Mouse (Mus musculus) lung, embryonic 16.5 days (tissue): ENCODE data around the gene Wdr26. TPM values are rescaled to one million over a fixed set of nuclear protein-coding genes. Genes with fewer than 3 reads are reported as not detected.

Source experiments
- ATAC-seq: fragments of 200-750 bp; cut with Nextera tagmentation; 2 replicates; pipeline ENCODE4 v1.8.0; 2017; ENCODE audit warnings: low read depth, mild to moderate bottlenecking, moderate library complexity
- H3K27ac ChIP-seq: fragments of 300-500 bp; sonication (generic); 2 replicates; pipeline ENCODE4 v1.5.1; 2014; ENCODE audit warnings: mild to moderate bottlenecking, control low read depth, low read length
- H3K27me3 ChIP-seq: fragments of 300-500 bp; sonication (generic); 2 replicates; pipeline ENCODE4 v1.6.1; 2014; ENCODE audit warnings: low read depth, low read length, mixed read lengths; ENCODE audit not compliant: control insufficient read depth, insufficient read depth
- H3K36me3 ChIP-seq: fragments of 300-500 bp; sonication (generic); 2 replicates; pipeline ENCODE4 v1.6.1; 2014; ENCODE audit warnings: low read length; ENCODE audit not compliant: control insufficient read depth, insufficient read depth
- H3K4me1 ChIP-seq: fragments of 300-500 bp; sonication (generic); replicated peaks from 2 replicates; pipeline ENCODE4 v1.6.1; 2014; ENCODE audit warnings: low read length, mixed read lengths; ENCODE audit not compliant: control insufficient read depth, insufficient read depth
- H3K4me2 ChIP-seq: fragments of 300-500 bp; sonication (generic); 2 replicates; pipeline ENCODE4 v1.6.1; 2014; ENCODE audit warnings: low read depth, low read length, control low read depth
- H3K4me3 ChIP-seq: fragments of 300-500 bp; sonication (generic); 2 replicates; pipeline ENCODE4 v1.5.1; 2014; ENCODE audit warnings: mild to moderate bottlenecking, low read length, control low read depth
- H3K9ac ChIP-seq: fragments of 300-500 bp; sonication (generic); 2 replicates; pipeline ENCODE4 v1.6.1; 2014; ENCODE audit warnings: low read length, control low read depth
- H3K9me3 ChIP-seq: fragments of 300-500 bp; sonication (generic); 2 replicates; pipeline ENCODE4 v1.6.1; 2016; ENCODE audit warnings: low read length; ENCODE audit not compliant: control insufficient read depth
- WGBS: fragments of 180-500 bp; shearing (Covaris S2); extraction: QIAGEN DNeasy Blood & Tissue Kit; methylation state at CpG from one replicate; pipeline ENCODE4 v1.1.7; 2014; 5-methylcytosine and 5-hydroxymethylcytosine counted together
- polyA plus RNA-seq: library from polyadenylated mRNA; unstranded; fragments of >200 nt; fragmentation: Nextera tagmentation; extraction: Ambion mirVana; gene quantifications from 2 replicates; pipeline ENCODE4 v1.2.1, GENCODE M21; 2015

The Wdr26 gene
- polyA plus RNA-seq, 1 experiment from 2014 or later = 30.0 TPM

GRCm38 (mm10) chr1:181126766-181127165, 85.0 kb downstream of the Wdr26 start:
- 92% methylated on average over 9 of the region's 9 CpGs for WGBS
- Histone ChIP-seq H3K4me2 (no peak overlapping the region), H3K27me3 (no peaks in the 10 kb centered on the region), H3K9ac (no peak overlapping the region), H3K36me3 (peaks cover 37% of the 10 kb centered on the region), H3K4me1 (no peaks in the 10 kb centered on the region), H3K27ac (no peak overlapping the region), H3K9me3 (no peaks in the 10 kb centered on the region), H3K4me3 (no peak overlapping the region)
- no peak for ATAC-seq

DNA sequence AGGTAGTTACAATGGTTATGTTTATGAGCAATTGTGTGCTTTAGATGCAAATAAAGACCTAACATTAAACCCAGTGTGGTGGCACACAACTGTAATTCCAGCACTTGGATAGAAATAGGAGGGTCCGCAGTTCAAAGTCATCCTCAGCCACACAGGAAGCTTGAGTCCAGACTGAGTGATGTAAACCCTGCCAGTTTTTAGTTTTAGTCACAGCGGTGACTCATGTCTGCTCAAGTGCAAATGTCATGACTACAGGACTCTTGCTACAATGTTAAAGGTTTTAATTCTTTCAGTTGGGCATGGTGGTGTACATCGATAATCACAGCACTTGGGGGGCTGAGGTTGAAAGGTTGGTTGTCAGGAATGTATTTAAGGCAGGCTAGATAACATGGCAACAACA, 85.9 kb downstream of the Wdr26 start:
- Histone ChIP-seq H3K4me1 (no peaks in the 10 kb centered on the region), H3K27me3 (no peaks in the 10 kb centered on the region), H3K9me3 (no peaks in the 10 kb centered on the region), H3K4me3 (no peak overlapping the region), H3K27ac (no peak overlapping the region), H3K36me3 (peaks cover 37% of the 10 kb centered on the region), H3K4me2 (no peak overlapping the region), H3K9ac (no peak overlapping the region)
- WGBS = 95% methylated on average over 3 of the region's 3 CpGs
- ATAC-seq = no peak

GRCm38 (mm10) chr1:181124145-181124544, 87.7 kb downstream of the Wdr26 start:
- Histone ChIP-seq H3K9ac (no peak overlapping the region), H3K36me3 (peaks cover 34% of the 10 kb centered on the region), H3K27ac (no peak overlapping the region), H3K9me3 (no peaks in the 10 kb centered on the region), H3K4me1 (no peaks in the 10 kb centered on the region), H3K27me3 (no peaks in the 10 kb centered on the region), H3K4me3 (no peak overlapping the region), H3K4me2 (no peak overlapping the region)
- ATAC-seq = no peak
- WGBS = 93% methylated on average over 2 of the region's 2 CpGs

Other genes with a start within 250 kb of the Wdr26 start
- 11.8 and 12.8 TPM in 2 replicates for gene Ephx1, start 191.1 kb downstream of the Wdr26 start, polyA plus RNA-seq
- not detected in 2 replicates for gene 9130409I23Rik, start 160.8 kb downstream of the Wdr26 start, polyA plus RNA-seq
- 30.5 and 33.0 TPM in 2 replicates for gene Nvl, start 67.8 kb downstream of the Wdr26 start, polyA plus RNA-seq
- 106 and 121 TPM in 2 replicates for gene Cnih4, start 67.3 kb downstream of the Wdr26 start, polyA plus RNA-seq
- 0.08 TPM in 1 of 2 replicates, not detected in the other for gene Cnih3, start 140.6 kb upstream of the Wdr26 start, polyA plus RNA-seq